Mouse (Mus musculus) left cerebral cortex, postnatal 14 days (tissue): ENCODE data around the gene Plekhm2. TPM values are rescaled to one million over a fixed set of nuclear protein-coding genes. Genes with fewer than 3 reads are reported as not detected.
A peak's percentile ranks its signal among the peaks of the same experiment; 100 is the strongest.

Source experiments
- DNase-seq, 2 experiments: peaks; one replicate each; pipeline ENCODE4 v3.0.0; 2021 to 2022; ENCODE audit warnings: low spot score in 2 of 2, mixed read lengths in 1 of 2
- intact Hi-C: fragments of 180-260 bp; cut with DNase I; formaldehyde crosslinking; loops from one replicate; pipeline ENCODE4 v1.15.1; 2025
- total RNA-seq, 2 experiments: library from RNA; stranded (reverse); gene quantifications; 2 replicates each; pipeline ENCODE4 v1.2.3; 2021

Plekhm2 gene
- total RNA-seq, 2 experiments from 2014 or later, result 57.6 to 57.9 TPM

DNA sequence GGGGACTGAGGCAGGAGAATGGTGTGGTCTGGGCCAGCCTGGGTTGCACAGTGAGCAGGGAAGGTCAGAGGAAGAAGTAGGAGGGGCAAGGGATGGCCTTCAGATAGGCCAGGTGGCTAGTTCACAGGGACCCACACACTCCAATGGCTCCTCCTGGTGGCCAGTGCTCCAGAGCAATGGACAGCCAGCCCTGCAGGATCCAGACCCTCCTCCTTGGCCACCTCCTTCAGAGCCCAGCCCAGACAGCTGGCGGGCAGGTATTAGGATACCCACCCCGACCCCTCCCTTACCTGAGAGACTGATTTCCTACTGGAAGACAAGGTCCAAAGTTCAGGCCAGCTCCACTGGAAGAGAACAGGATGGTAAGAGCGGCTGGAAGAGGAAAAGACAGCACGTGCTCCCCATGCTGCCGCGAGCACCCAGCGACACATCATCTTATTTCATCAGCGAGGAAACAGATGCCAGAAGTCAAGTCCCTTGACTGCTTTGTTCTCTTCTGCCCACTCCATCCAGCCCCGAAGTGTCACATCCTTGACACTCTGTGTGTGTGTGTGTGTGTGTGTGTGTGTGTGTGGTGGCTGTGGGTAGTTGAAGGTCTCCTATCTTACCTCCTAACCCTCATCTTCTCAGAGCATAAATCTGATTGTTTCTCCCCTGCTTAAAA, 69.0 kb downstream of the Plekhm2 start:
- DNase-seq, result no peak
- intact Hi-C loops, result no loop called here

- DNase-seq, result no peak
- intact Hi-C loops, result no loop called here
These were observed 69.6 kb downstream of the Plekhm2 start for GRCm38 (mm10) chr4:141595138-141595537.

DNA sequence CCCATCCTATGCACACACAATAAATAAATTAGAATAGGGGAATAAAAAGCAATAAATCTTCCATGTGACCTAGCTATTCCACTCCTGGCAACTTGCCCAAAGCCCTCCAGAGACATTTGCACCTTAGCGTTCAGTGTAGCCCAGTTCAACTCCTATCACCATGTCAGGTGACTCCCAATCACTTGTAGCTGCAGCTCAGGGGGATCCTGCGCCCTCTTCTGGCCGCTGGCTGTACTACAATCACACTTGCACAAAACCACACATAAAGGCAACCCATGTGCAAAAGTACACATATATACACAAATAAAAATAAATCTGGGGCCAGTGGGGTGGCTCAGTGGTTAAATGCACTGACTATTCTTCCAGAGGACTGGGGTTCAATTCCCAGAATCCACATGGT, 73.2 kb downstream of the Plekhm2 start:
- intact Hi-C loops, result no loop called here
- DNase-seq, result peak in 1 of 2 experiments; percentile 37

GRCm38 (mm10) chr4:141583919-141584318, 80.8 kb downstream of the Plekhm2 start:
- intact Hi-C loops, result no loop called here

GRCm38 (mm10) chr4:141581051-141581450, 83.6 kb downstream of the Plekhm2 start:
- intact Hi-C loops, result no loop called here
- no peak for DNase-seq

More at GRCm38 (mm10) chr4:141583919-141584318, 80.8 kb downstream of the Plekhm2 start:
- DNase-seq, result no peak

DNA sequence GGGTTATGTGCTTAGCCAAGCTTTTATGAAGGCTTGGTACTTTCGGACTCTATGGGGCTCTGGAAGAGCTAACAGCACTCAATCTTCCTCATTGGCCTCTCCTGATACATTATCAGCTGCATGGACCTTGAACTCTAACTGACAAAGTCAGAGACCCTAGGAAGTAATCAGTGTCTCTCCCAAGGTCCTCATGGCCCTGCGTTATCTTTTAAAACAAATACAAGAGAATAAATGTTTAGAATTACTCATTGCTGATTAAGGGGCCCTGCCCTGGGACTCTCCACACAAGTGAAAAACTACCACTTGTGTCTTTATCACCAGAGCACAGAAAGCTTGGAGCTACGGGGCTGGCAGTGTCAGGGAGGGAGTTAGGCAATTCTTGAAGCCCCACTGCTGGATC, 85.9 kb downstream of the Plekhm2 start:
- intact Hi-C loops, result loop anchor here (5.0 kb wide), 2 partner anchors 177 to 192 kb away; no protein-coding TSS in a partner anchor

DNA sequence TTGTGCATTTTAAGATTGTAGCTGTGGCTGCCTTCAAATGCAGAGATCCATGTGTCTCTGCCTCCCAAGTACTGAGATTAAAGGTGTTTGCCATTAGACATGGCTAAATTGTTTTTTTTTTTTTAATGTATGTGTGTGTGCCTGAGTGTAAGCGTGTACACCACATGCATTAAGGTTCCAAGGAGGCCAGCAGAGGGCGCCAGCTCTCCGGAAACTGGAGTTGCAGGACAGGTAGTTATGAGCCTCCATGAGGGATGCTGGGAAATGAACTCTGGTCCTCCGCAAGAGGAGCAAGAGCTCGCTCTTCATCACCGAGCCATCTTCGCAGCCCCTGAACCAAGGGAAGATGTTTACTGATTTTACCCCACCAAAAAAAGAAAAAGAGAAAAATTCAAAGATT, 87.8 kb downstream of the Plekhm2 start:
- intact Hi-C loops, result loop anchor here (5.0 kb wide), 2 partner anchors 175 to 190 kb away; no protein-coding TSS in a partner anchor
- no peak for DNase-seq

More for the DNA sequence above, 85.9 kb downstream of the Plekhm2 start:
- no peak for DNase-seq

DNA sequence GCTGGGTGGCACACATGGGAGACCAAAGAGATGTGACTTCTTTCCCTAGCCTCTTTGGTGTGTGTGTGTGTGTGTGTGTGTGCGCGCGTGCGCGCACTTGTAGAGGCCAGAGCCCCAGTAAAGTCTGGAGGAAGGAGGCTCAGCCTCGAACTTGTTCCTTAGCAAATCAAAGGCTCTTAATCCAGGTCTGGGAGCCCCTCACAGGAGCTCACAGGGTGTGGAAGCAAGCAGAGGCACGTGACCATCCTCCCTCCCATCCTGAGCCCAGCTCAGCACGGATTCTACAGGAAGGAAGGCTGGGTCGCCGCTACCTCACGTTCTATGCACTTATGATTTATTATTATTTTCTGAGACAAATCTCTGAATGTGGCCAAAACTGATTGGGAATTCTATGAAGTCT, 88.3 kb downstream of the Plekhm2 start:
- no peak for DNase-seq
- intact Hi-C loops, result loop anchor here (5.0 kb wide), 2 partner anchors 174 to 189 kb away; no protein-coding TSS in a partner anchor

Other genes with a start within 250 kb of the Plekhm2 start
- not detected for gene Clcnkb, start 248.9 kb downstream of the Plekhm2 start, total RNA-seq
- under 1 TPM; 0.47 to 0.90 TPM for gene Hspb7, start 244.1 kb downstream of the Plekhm2 start, total RNA-seq
- 1 to 10 TPM; 5.1 TPM for gene Srarp, start 228.8 kb downstream of the Plekhm2 start, total RNA-seq
- gene Zbtb17, start 220.2 kb downstream of the Plekhm2 start, total RNA-seq, result 10 to 100 TPM; 31.1 to 32.6 TPM
- 10 to 100 TPM; 49.5 to 58.6 TPM for gene Spen, start 126.3 kb downstream of the Plekhm2 start, total RNA-seq
- gene Fblim1, start 58.8 kb downstream of the Plekhm2 start, total RNA-seq, result 1 to 10 TPM; 1.2 to 1.3 TPM
- gene Tmem82, start 46.3 kb downstream of the Plekhm2 start, total RNA-seq, result under 1 TPM; 0.76 to 0.97 TPM
- 1 to 10 TPM; 2.7 to 2.9 TPM for gene Slc25a34, start 41.1 kb downstream of the Plekhm2 start, total RNA-seq
- gene Rsc1a1, start 20.7 kb upstream of the Plekhm2 start, total RNA-seq, result not detected
- 10 to 100 TPM; 32.5 to 33.6 TPM for gene Ddi2, start 58.5 kb upstream of the Plekhm2 start, total RNA-seq
- gene Agmat, start 81.8 kb upstream of the Plekhm2 start, total RNA-seq, result under 1 TPM in 1 of 2 experiments, not detected in 1; 0.40 TPM
- 10 to 100 TPM; 30.5 to 30.7 TPM for gene Dnajc16, start 126.0 kb upstream of the Plekhm2 start, total RNA-seq
- 10 to 100 TPM; 19.4 to 21.8 TPM for gene Casp9, start 128.7 kb upstream of the Plekhm2 start, total RNA-seq
- gene Cela2a, start 161.3 kb upstream of the Plekhm2 start, total RNA-seq, result not detected
- gene Ctrc, start 181.5 kb upstream of the Plekhm2 start, total RNA-seq, result not detected
- gene Efhd2, start 210.0 kb upstream of the Plekhm2 start, total RNA-seq, result 100 to 1,000 TPM; 103 to 119 TPM